Mouse (Mus musculus): ENCODE data around the gene Macrod2.

Gene Macrod2

GRCm38 (mm10) chr2:142222137-142222921 is 1827.2 kb downstream of the Macrod2 start:
- DNase-seq (ENCODE audit: low spot score): no peak

- no peak for DNase-seq (ENCODE audit: low spot score)
These were observed 1827.8 kb downstream of the Macrod2 start for GRCm38 (mm10) chr2:142222926-142223325.

- no peak for DNase-seq (ENCODE audit: low spot score)
These were observed 1836.0 kb downstream of the Macrod2 start for GRCm38 (mm10) chr2:142230985-142231549.

- DNase-seq (ENCODE audit: low spot score): no peak
These were observed 1837.7 kb downstream of the Macrod2 start for GRCm38 (mm10) chr2:142232828-142233227.

GRCm38 (mm10) chr2:142243483-142243882 is 1848.4 kb downstream of the Macrod2 start:
- no peak for DNase-seq (ENCODE audit: low spot score)

GRCm38 (mm10) chr2:142250383-142250782 is 1855.3 kb downstream of the Macrod2 start:
- no peak for DNase-seq (ENCODE audit: low spot score)

- DNase-seq (ENCODE audit: low spot score): no peak
These were observed 1856.4 kb downstream of the Macrod2 start for GRCm38 (mm10) chr2:142251518-142251917.

GRCm38 (mm10) chr2:142253913-142254312 is 1858.8 kb downstream of the Macrod2 start:
- DNase-seq (ENCODE audit: low spot score): peak; percentile 35

- no peak for DNase-seq (ENCODE audit: low spot score)
These were observed 1859.5 kb downstream of the Macrod2 start for GRCm38 (mm10) chr2:142254566-142254965.

- DNase-seq (ENCODE audit: low spot score): no peak
These were observed 1862.4 kb downstream of the Macrod2 start for GRCm38 (mm10) chr2:142257501-142257900.

- no peak for DNase-seq (ENCODE audit: low spot score)
These were observed 1865.9 kb downstream of the Macrod2 start for GRCm38 (mm10) chr2:142261046-142261445.

GRCm38 (mm10) chr2:142264697-142265096 is 1869.6 kb downstream of the Macrod2 start:
- DNase-seq (ENCODE audit: low spot score): no peak

- no peak for DNase-seq (ENCODE audit: low spot score)
These were observed 1872.7 kb downstream of the Macrod2 start for GRCm38 (mm10) chr2:142267836-142268235.

GRCm38 (mm10) chr2:142286761-142287160 is 1891.7 kb downstream of the Macrod2 start:
- no peak for DNase-seq (ENCODE audit: low spot score)

GRCm38 (mm10) chr2:142294831-142295230 is 1899.7 kb downstream of the Macrod2 start:
- no peak for DNase-seq (ENCODE audit: low spot score)

- no peak for DNase-seq (ENCODE audit: low spot score)
These were observed 1908.2 kb downstream of the Macrod2 start for GRCm38 (mm10) chr2:142303098-142303911.

GRCm38 (mm10) chr2:142303912-142304182 is 1908.7 kb downstream of the Macrod2 start:
- DNase-seq (ENCODE audit: low spot score): no peak

GRCm38 (mm10) chr2:142323158-142323557 is 1928.0 kb downstream of the Macrod2 start:
- DNase-seq (ENCODE audit: low spot score): no peak

- no peak for DNase-seq (ENCODE audit: low spot score)
These were observed 1931.6 kb downstream of the Macrod2 start for GRCm38 (mm10) chr2:142326737-142327136.

GRCm38 (mm10) chr2:142329761-142330160 is 1934.7 kb downstream of the Macrod2 start:
- no peak for DNase-seq (ENCODE audit: low spot score)

- DNase-seq (ENCODE audit: low spot score): no peak
These were observed 1939.5 kb downstream of the Macrod2 start for GRCm38 (mm10) chr2:142334441-142335102.
